Mouse (Mus musculus) thymus, adult 2 months (tissue): ENCODE results near the gene Mfsd2a.

Experiments
- CTCF ChIP-seq: fragments of 200-500 bp; IDR thresholded peaks from 2 replicates; pipeline ENCODE4 v1.5.1; 2012; ENCODE audit warnings: mild to moderate bottlenecking, control low read depth, low read length, moderate library complexity, borderline replicate concordance; ENCODE audit not compliant: control insufficient read depth, poor library complexity, insufficient read depth; ENCODE audit errors: extremely low read depth
- POLR2A ChIP-seq: fragments of 200-500 bp; IDR thresholded peaks from 2 replicates; pipeline ENCODE4 v1.6.1; 2012; ENCODE audit warnings: mild to moderate bottlenecking, low read length, control low read depth, moderate library complexity; ENCODE audit not compliant: control insufficient read depth, poor library complexity, insufficient read depth; ENCODE audit errors: extremely low read depth

GRCm38 (mm10) chr4:122981930-122982329 is 20.9 kb upstream of the Mfsd2a start:
- no peak for TF ChIP-seq POLR2A
- TF ChIP-seq CTCF, result no peak
